Mouse (Mus musculus) subcutaneous adipose tissue, adult 2 months (tissue): Measurements from ENCODE around the gene Hsd17b1. TPM values are rescaled to one million over a fixed set of nuclear protein-coding genes. Genes with fewer than 3 reads are reported as not detected.

Source experiments
- polyA plus RNA-seq: library from polyadenylated mRNA; depleted of rRNA; stranded (reverse); fragments of >200 nt; gene quantifications from 2 replicates; pipeline ENCODE4 v1.2.3, GENCODE M21; 2012; ENCODE audit warnings: low replicate concordance; rRNA removed

Gene Hsd17b1
- 0.33 and 0.55 TPM in 2 replicates for polyA plus RNA-seq

GRCm38 (mm10) chr11:101078121-101078520 is at the start of gene Hsd17b1:
Gene Hsd17b1, plus strand, starts transcription at chr11:101078411.

DNA sequence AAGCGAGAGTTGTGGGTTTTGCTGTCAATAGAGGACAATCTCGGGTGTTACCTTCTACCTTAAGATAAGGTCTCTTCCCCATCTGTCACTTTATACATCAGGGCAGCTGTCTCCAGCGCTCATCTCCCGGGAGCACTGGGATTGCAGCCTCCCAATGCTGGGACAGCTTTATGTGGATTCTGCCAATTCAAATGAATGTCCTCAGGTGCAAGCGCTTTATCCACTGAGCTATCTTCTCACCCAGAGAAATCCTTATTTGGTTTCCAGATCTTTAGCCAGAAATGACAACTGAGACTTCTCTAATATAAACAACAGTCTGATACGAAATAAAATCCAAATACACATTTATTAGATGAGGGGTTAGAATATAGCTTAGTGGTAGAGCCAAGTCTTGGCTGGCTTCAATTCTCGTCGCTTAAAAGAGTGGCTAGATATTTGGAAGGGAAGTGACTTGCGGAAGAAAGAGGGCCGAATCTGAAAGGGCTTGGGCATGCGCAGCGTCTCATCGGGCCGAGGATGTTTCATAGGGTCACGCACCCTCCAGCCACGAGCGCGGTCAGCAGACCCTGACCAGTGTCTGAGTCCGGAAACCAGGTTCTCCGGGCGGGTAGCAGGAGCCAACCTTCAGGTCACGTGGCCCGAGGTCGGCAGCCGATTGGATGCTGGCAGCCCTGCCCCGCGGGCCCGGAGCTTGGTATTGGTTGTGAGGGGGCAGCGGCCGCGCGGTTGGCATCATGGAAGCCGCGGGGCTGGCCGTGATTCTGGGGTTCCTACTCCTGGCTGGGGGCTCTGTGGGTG is 8.6 kb upstream of the Hsd17b1 start, which contains the start of gene Naglu:
Naglu (plus strand) TSS at position 622 of the 798 bp plus-strand sequence.

GRCm38 (mm10) chr11:101082208-101083082 is 4.2 kb downstream of the Hsd17b1 start, which contains the start of gene Coasy:
Gene Coasy, plus strand, starts transcription at chr11:101082565.

DNA sequence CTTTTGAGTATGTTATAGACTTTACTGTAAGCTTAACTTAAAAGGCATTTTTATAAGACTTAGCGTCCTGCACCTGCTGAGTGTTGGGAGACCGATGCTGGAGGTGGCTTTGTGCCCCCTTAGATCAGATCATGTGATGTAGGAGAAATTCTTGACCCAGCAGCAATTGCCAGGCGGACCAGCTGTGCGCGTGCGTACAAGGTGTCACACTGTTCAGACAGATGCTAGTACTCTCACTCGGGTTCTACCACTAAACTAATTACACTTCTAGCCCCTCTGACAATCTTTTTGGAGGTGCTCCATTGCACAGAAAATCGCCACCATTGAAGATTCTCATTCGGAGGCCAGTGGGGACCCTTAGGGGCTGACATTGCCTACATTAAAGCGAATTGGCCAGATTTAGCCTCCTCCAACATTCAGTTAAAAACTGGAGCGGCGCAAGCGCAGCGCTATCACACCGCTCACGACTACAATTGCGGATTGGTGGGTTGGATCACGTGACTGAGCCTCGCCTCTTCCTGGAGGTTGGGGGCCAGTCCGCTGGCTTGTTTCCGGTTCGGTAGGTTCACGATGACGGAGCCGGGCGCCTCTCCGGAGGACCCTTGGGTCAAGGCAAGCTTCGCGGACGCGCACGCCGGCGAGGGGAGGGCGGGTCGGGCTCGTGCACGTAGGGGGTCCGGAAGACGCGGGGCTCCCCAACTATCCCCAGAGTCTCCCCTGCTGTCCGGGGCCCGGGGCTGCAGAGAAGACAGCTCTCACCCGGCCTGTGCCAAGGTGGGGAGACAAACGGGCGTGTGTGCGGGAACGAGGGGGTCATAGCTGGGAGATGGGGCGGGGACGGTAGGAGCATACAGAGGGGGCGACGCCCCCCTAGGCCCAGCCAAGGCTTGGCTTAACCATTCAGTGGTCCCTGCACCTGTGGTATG is 8.8 kb downstream of the Hsd17b1 start, which contains the start of gene Mlx:
Mlx (plus strand) TSS at position 522 of the 926 bp plus-strand sequence.

DNA sequence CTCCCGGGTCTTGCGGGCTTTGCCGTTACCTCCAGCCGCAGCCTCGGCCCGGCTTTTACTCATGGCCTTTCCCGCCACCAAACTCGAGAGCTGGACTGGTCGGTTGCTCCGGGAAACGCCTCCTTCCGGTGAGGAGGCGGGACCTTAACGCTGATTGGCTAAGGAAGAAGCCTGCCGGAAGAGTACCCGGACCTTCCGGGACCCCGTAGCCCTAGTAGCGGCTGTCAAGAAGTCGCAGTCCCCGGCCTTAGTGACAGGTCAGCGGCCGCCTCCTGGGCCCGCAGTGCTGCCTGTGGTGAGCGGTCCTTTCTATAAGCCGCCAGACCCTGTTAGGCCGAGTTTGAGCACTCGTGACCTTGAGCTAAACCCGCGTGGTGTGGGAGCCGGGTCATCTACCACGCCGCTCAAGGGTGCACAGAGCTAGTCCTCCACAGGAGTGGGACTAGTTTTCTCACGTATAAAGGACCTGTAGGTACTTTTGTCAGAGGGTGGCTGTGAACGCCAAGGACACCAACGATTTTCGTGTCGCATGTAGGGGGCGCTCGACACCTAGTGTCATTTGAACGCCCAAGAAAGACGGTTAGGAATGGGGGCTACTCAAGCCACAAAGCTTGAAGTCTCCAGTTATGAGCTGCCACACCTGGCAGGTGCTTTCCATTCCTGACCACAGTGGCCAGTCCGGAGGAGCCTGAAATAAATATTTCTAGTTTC is 17.3 kb downstream of the Hsd17b1 start, which contains the start of gene Psmc3ip:
Psmc3ip (minus strand) TSS at position 123 of the 711 bp plus-strand sequence.

DNA sequence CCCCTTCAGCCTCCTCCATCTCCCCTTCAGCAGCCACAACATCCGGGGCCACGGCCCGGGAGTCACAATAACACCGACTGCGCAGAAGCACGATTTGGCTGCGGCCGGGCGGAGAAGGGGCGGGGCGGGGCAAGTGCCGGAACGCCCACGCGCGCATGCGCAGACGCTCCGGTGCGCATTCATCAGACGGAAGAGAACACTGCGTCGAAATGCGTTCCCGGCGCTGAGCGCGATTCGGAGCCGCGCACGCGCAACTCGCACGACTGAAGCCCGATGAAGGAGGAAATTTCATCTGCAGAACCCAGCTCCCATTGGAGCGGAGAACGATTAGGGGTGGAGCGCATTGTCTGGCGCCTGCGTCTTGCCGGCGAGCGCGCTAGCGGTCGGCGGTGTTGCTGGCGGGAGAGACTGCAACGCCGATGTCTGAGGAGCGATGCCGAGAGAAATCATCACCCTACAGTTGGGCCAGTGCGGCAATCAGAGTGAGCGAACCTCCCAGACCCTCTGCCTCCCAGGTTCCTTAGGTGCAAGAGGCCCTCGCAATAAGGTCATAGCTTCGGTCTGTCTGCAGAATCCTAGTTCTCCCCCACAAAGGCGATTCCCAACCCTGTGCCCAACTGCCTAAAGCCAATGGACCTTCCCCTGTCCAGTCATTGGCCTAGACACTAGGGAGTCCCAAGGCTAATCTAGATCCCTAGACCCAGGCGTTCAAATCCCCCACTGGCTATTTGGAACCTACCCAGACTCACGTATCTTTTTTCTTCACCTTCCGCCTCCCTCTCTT is 41.7 kb downstream of the Hsd17b1 start, which contains the start of the genes Retreg3 and Tubg1:
Retreg3 (minus strand) TSS at position 133 of the 784 bp plus-strand sequence.
Tubg1 (plus strand) TSS at position 178 of the 784 bp plus-strand sequence.

Other genes with a start within 250 kb of the Hsd17b1 start
- 35.6 and 42.3 TPM in 2 replicates for gene Stat5b, start 227.7 kb upstream of the Hsd17b1 start, polyA plus RNA-seq
- gene Stat5a, start 219.1 kb upstream of the Hsd17b1 start, polyA plus RNA-seq = 46.0 and 63.9 TPM in 2 replicates
- 102 and 167 TPM in 2 replicates for gene Stat3, start 138.9 kb upstream of the Hsd17b1 start, polyA plus RNA-seq
- 320 and 538 TPM in 2 replicates for gene Cavin1, start 107.5 kb upstream of the Hsd17b1 start, polyA plus RNA-seq
- 83.8 and 142 TPM in 2 replicates for gene Atp6v0a1, start 69.0 kb upstream of the Hsd17b1 start, polyA plus RNA-seq
- gene Naglu, start 8.4 kb upstream of the Hsd17b1 start, polyA plus RNA-seq = 48.5 and 52.4 TPM in 2 replicates
- gene Coasy, start 4.2 kb downstream of the Hsd17b1 start, polyA plus RNA-seq = 96.2 and 105 TPM in 2 replicates
- gene Mlx, start 8.9 kb downstream of the Hsd17b1 start, polyA plus RNA-seq = 59.2 and 60.4 TPM in 2 replicates
- gene Psmc3ip, start 17.0 kb downstream of the Hsd17b1 start, polyA plus RNA-seq = 0.95 and 3.9 TPM in 2 replicates
- 76.7 and 88.6 TPM in 2 replicates for gene Retreg3, start 41.5 kb downstream of the Hsd17b1 start, polyA plus RNA-seq
- 13.8 and 32.5 TPM in 2 replicates for gene Tubg1, start 41.5 kb downstream of the Hsd17b1 start, polyA plus RNA-seq
- 1.4 and 5.3 TPM in 2 replicates for gene Tubg2, start 77.5 kb downstream of the Hsd17b1 start, polyA plus RNA-seq
- 8.3 and 16.6 TPM in 2 replicates for gene Cntnap1, start 92.1 kb downstream of the Hsd17b1 start, polyA plus RNA-seq
- 30.1 and 55.2 TPM in 2 replicates for gene Plekhh3, start 92.9 kb downstream of the Hsd17b1 start, polyA plus RNA-seq
- gene Ccr10, start 97.0 kb downstream of the Hsd17b1 start, polyA plus RNA-seq = 0.60 and 0.93 TPM in 2 replicates
- 44.1 and 55.6 TPM in 2 replicates for gene Ezh1, start 148.1 kb downstream of the Hsd17b1 start, polyA plus RNA-seq
- 237 and 432 TPM in 2 replicates for gene Ramp2, start 167.6 kb downstream of the Hsd17b1 start, polyA plus RNA-seq
- 110 and 112 TPM in 2 replicates for gene Vps25, start 175.3 kb downstream of the Hsd17b1 start, polyA plus RNA-seq
- gene Wnk4, start 182.2 kb downstream of the Hsd17b1 start, polyA plus RNA-seq = 1.4 and 19.8 TPM in 2 replicates
- 0.07 and 0.19 TPM in 2 replicates for gene Cntd1, start 200.6 kb downstream of the Hsd17b1 start, polyA plus RNA-seq
- gene Coa3, start 200.7 kb downstream of the Hsd17b1 start, polyA plus RNA-seq = 161 and 167 TPM in 2 replicates
- gene Becn1, start 223.9 kb downstream of the Hsd17b1 start, polyA plus RNA-seq = 87.7 and 120 TPM in 2 replicates
- gene Psme3, start 237.8 kb downstream of the Hsd17b1 start, polyA plus RNA-seq = 61.9 and 67.1 TPM in 2 replicates
- gene Aoc2, start 246.7 kb downstream of the Hsd17b1 start, polyA plus RNA-seq = 3.9 and 7.4 TPM in 2 replicates